Comparison of ENCODE assay signal across 12 mouse cellular contexts in genomic region chr12:100127866-100128480, GRCm38 (mm10). TPM values are rescaled to one million over a fixed set of nuclear protein-coding genes. Genes with fewer than 3 reads are reported as not detected.
DNase-seq lines count a peak whose midpoint lies in the region; ATAC-seq and TF ChIP-seq lines count a peak whose summit lies in the region.
"Had no signal": no experiment of that assay in that cellular context is flagged by ENCODE, and none has a peak within 500 bp of the region (broad histone marks: within the 10 kb centered on the region; RNA-seq: fewer than 3 reads in every experiment).

No protein-coding gene starts in this region.

- WGBS in limb, embryonic 11.5 days = 45% methylated on average over 8 of the region's 8 CpGs

- no peaks in the 10 kb centered on the region for H3K9me3 ChIP-seq in limb, embryonic 11.5 days (ENCODE audit: control insufficient read depth, low read length)
- H3K9me3 ChIP-seq: embryonic facial prominence, embryonic 12.5 days; hindbrain, embryonic 15.5 days had no signal

- H3K27ac ChIP-seq in gastrocnemius, adult 2 months = peak overlapping the region; percentile 68
- H3K27ac ChIP-seq in limb, embryonic 11.5 days (replicated peaks; ENCODE audit: low read depth, low read length) = 0 out of 2 replicates have a peak overlapping the region, but pooled peaks have one; percentile 5
- H3K27ac ChIP-seq: embryonic facial prominence, embryonic 12.5 days; hindbrain, embryonic 15.5 days; macrophage had no signal

- H3K4me2 ChIP-seq in limb, embryonic 11.5 days (ENCODE audit: low read depth, severe bottlenecking) = no peak overlapping the region
- H3K4me2 ChIP-seq: embryonic facial prominence, embryonic 12.5 days; hindbrain, embryonic 15.5 days had no signal

- no peak for TF ChIP-seq CTCF in gastrocnemius, adult 2 months (IDR thresholded peaks at IDR 0.05)

- H3K9ac ChIP-seq in limb, embryonic 11.5 days (ENCODE audit: low read length) = no peak overlapping the region
- H3K9ac ChIP-seq: embryonic facial prominence, embryonic 12.5 days; hindbrain, embryonic 15.5 days had no signal

- peaks cover 29% of the 10 kb centered on the region for H3K36me3 ChIP-seq in limb, embryonic 11.5 days (ENCODE audit: control insufficient read depth, insufficient read depth, low read length)

- peak; percentile 42; the same call in 1 of the 2 replicates for ATAC-seq in limb, embryonic 11.5 days (ENCODE audit: insufficient number of reproducible peaks, low FRiP score, low TSS enrichment, low read depth)

- H3K4me3 ChIP-seq in gastrocnemius, adult 2 months = no peak overlapping the region
- H3K4me3 ChIP-seq in limb, embryonic 11.5 days (ENCODE audit: low read depth, low read length) = no peak overlapping the region
- H3K4me3 ChIP-seq: embryonic facial prominence, embryonic 12.5 days; hindbrain, embryonic 15.5 days had no signal

- no peaks in the 10 kb centered on the region for H3K27me3 ChIP-seq in limb, embryonic 11.5 days (ENCODE audit: control insufficient read depth, insufficient read depth, low read length)
- H3K27me3 ChIP-seq: embryonic facial prominence, embryonic 12.5 days; hindbrain, embryonic 15.5 days had no signal

- DNase-seq in gastrocnemius, adult 2 months = no peak
- no peak for DNase-seq in gastrocnemius, adult 18-20 months (ENCODE audit: low spot score)
- DNase-seq in right cerebral cortex, adult 18-20 months = peak; percentile 78
- no peak for DNase-seq in right cerebral cortex, postnatal 4 days
- DNase-seq in limb, embryonic 11.5 days (ENCODE audit: low spot score) = peak; percentile 41
- DNase-seq in telencephalon, adult 2 months (ENCODE audit: low read depth, low spot score) = peak; percentile 85
- DNase-seq in spleen, postnatal 10 days (ENCODE audit: low spot score in 2 of 2) = no peak
- DNase-seq in spleen, postnatal 4 days (ENCODE audit: low spot score in 2 of 2) = no peak
- DNase-seq: adrenal gland, adult 2 months had no signal

- 0 out of 2 replicates have a peak, but pooled peaks cover 2% of the 10 kb centered on the region for H3K4me1 ChIP-seq in limb, embryonic 11.5 days (ENCODE audit: control insufficient read depth, insufficient read depth, low read length)
- H3K4me1 ChIP-seq: embryonic facial prominence, embryonic 12.5 days; hindbrain, embryonic 15.5 days had no signal

- intact Hi-C loops in gastrocnemius, adult 2 months (cut with DNase I) = loop anchor here (1.0 kb wide), 1 partner anchor 17 kb away; no protein-coding TSS in a partner anchor

RNA-seq across cellular contexts. Expression of gene Psmc1, which starts 18.0 kb away (rescaled TPM):
- total RNA-seq in gastrocnemius, adult 2 months (2021) = 100 to 1,000 TPM; 128 to 151 TPM
- 100 to 1,000 TPM; 140 to 164 TPM for total RNA-seq in gastrocnemius, adult 18-20 months (2021)
- polyA plus RNA-seq in limb, embryonic 11.5 days (2014; fragmentation: Nextera tagmentation; extraction: Ambion mirVana) = 410 and 413 TPM in 2 replicates

RNA-seq across cellular contexts. Expression of gene Nrde2, which starts 31.5 kb away (rescaled TPM):
- 1 to 10 TPM; 7.8 to 9.1 TPM for total RNA-seq in gastrocnemius, adult 2 months (2021)
- 1 to 10 TPM; 7.5 to 7.8 TPM for total RNA-seq in gastrocnemius, adult 18-20 months (2021)
- polyA plus RNA-seq in limb, embryonic 11.5 days (2014; fragmentation: Nextera tagmentation; extraction: Ambion mirVana) = 12.8 and 15.2 TPM in 2 replicates

Comparison
In these comparisons a context has a peak if more than half of its experiments do, and no peak if none do; other contexts are left out.
1. DNase-seq: peak in right cerebral cortex, adult 18-20 months (single experiment), limb, embryonic 11.5 days (single experiment) and telencephalon, adult 2 months (single experiment); none in gastrocnemius, adult 2 months (single experiment), gastrocnemius, adult 18-20 months (single experiment), right cerebral cortex, postnatal 4 days (single experiment), spleen, postnatal 10 days (0 of 2) and spleen, postnatal 4 days (0 of 2).